Mouse (Mus musculus) T-cell, adult 2 months (primary cell): ENCODE data around the gene Tmem56.

Source experiments
- DNase-seq: peaks from one replicate; pipeline ENCODE4 v3.0.0; 2022; ENCODE audit warnings: low spot score

Gene Tmem56

GRCm38 (mm10) chr3:121277557-121277956 lies 5.3 kb downstream of the Tmem56 start:
- DNase-seq = no peak

GRCm38 (mm10) chr3:121277009-121277408 lies 5.9 kb downstream of the Tmem56 start:
- DNase-seq = no peak

GRCm38 (mm10) chr3:121274010-121274409 lies 8.9 kb downstream of the Tmem56 start:
- DNase-seq = no peak

- DNase-seq = no peak
Measured at GRCm38 (mm10) chr3:121272577-121272976, 10.3 kb downstream of the Tmem56 start.

GRCm38 (mm10) chr3:121267283-121267682 lies 15.6 kb downstream of the Tmem56 start:
- no peak for DNase-seq

GRCm38 (mm10) chr3:121264242-121264641 lies 18.7 kb downstream of the Tmem56 start:
- DNase-seq = no peak

GRCm38 (mm10) chr3:121263205-121263548 lies 19.7 kb downstream of the Tmem56 start:
- no peak for DNase-seq

GRCm38 (mm10) chr3:121262521-121263204 lies 20.2 kb downstream of the Tmem56 start:
- DNase-seq = peak; percentile 15

- no peak for DNase-seq
Measured at GRCm38 (mm10) chr3:121261939-121262520, 20.9 kb downstream of the Tmem56 start.

- no peak for DNase-seq
Measured at GRCm38 (mm10) chr3:121261251-121261650, 21.6 kb downstream of the Tmem56 start.

GRCm38 (mm10) chr3:121260831-121261230 lies 22.1 kb downstream of the Tmem56 start:
- DNase-seq = no peak

GRCm38 (mm10) chr3:121260041-121260440 lies 22.9 kb downstream of the Tmem56 start:
- DNase-seq = no peak

GRCm38 (mm10) chr3:121258521-121259478 lies 24.1 kb downstream of the Tmem56 start:
- DNase-seq = no peak

GRCm38 (mm10) chr3:121257418-121257817 lies 25.5 kb downstream of the Tmem56 start:
- DNase-seq = no peak

GRCm38 (mm10) chr3:121256131-121256530 lies 26.8 kb downstream of the Tmem56 start:
- no peak for DNase-seq

GRCm38 (mm10) chr3:121255501-121255900 lies 27.4 kb downstream of the Tmem56 start:
- DNase-seq = no peak

GRCm38 (mm10) chr3:121250576-121251433 lies 32.1 kb downstream of the Tmem56 start:
- DNase-seq = no peak

- no peak for DNase-seq
Measured at GRCm38 (mm10) chr3:121250048-121250447, 32.9 kb downstream of the Tmem56 start.

GRCm38 (mm10) chr3:121242941-121243340 lies 40.0 kb downstream of the Tmem56 start:
- DNase-seq = no peak

GRCm38 (mm10) chr3:121242111-121242936 lies 40.6 kb downstream of the Tmem56 start:
- no peak for DNase-seq
